Mouse (Mus musculus): ENCODE measurements around the gene Nkx2-3. TPM values are rescaled to one million over a fixed set of nuclear protein-coding genes. Genes with fewer than 3 reads are reported as not detected.

Nkx2-3 gene
- total RNA-seq, 1 experiment from 2014 or later: not detected

Small RNAs within 50 kb of the gene (microRNA-seq; reads per million reads assigned to microRNA genes)
- gene Gm22646: 0 reads per million in 2 experiments

Other genes with a start within 250 kb of the Nkx2-3 start
- not detected in 2 replicates for gene Hpse2, start 224.0 kb upstream of the Nkx2-3 start, total RNA-seq (2021)
- gene Cnnm1, start 171.9 kb upstream of the Nkx2-3 start, total RNA-seq (2021): 0.21 TPM in 1 of 2 replicates, not detected in the other
- gene Got1, start 87.7 kb upstream of the Nkx2-3 start, total RNA-seq (2021): 191 and 315 TPM in 2 replicates
- 78.7 and 96.2 TPM in 2 replicates for gene Slc25a28, start 62.6 kb downstream of the Nkx2-3 start, total RNA-seq (2021)
- gene Entpd7, start 77.3 kb downstream of the Nkx2-3 start, total RNA-seq (2021): 21.6 and 22.9 TPM in 2 replicates
- 10.6 and 15.3 TPM in 2 replicates for gene Cutc, start 140.7 kb downstream of the Nkx2-3 start, total RNA-seq (2021)
- gene Cox15, start 140.7 kb downstream of the Nkx2-3 start, total RNA-seq (2021): 48.5 and 49.6 TPM in 2 replicates
- 0.06 and 1.9 TPM in 2 replicates for gene Abcc2, start 169.9 kb downstream of the Nkx2-3 start, total RNA-seq (2021)